Mouse (Mus musculus) G1E (cell line): Measurements from ENCODE around the gene Zfp780b. TPM values are rescaled to one million over a fixed set of nuclear protein-coding genes. Genes with fewer than 3 reads are reported as not detected.
"Not testable (repeated sequence)": the region's sequence is repeated elsewhere in the genome, so short reads cannot be mapped to it uniquely, and the experiment has no call there.

Experiments
- ATAC-seq: 2 replicates; pipeline ENCODE4 v1.8.0; 2016; ENCODE audit warnings: mild to moderate bottlenecking; ENCODE audit not compliant: insufficient number of reproducible peaks, poor library complexity, low FRiP score, severe bottlenecking; ENCODE audit errors: extremely low read depth
- DNase-seq: peaks from one replicate; pipeline ENCODE4 v3.0.0; 2012; ENCODE audit warnings: low spot score
- H3K27me3 ChIP-seq: 2 replicates; pipeline ENCODE4 v1.6.1; 2012; ENCODE audit warnings: mild to moderate bottlenecking, low read length, inconsistent platforms; ENCODE audit not compliant: insufficient read depth
- H3K36me3 ChIP-seq: replicated peaks from 2 replicates; pipeline ENCODE3; 2012; ENCODE audit warnings: mild to moderate bottlenecking, inconsistent platforms
- H3K4me1 ChIP-seq: 2 replicates; pipeline ENCODE4 v1.6.1; 2012; ENCODE audit warnings: low read depth, low read length, inconsistent platforms, mixed read lengths; ENCODE audit not compliant: insufficient read depth
- H3K4me3 ChIP-seq: 2 replicates; pipeline ENCODE4 v1.5.1; 2012; ENCODE audit warnings: low read depth, mild to moderate bottlenecking, inconsistent platforms, low read length, moderate library complexity, mixed read lengths
- H3K9me3 ChIP-seq: replicated peaks from 2 replicates; pipeline ENCODE4 v1.6.1; 2012; ENCODE audit warnings: inconsistent platforms
- CTCF ChIP-seq: IDR thresholded peaks from 2 replicates; pipeline ENCODE4 v1.5.1; 2012; ENCODE audit warnings: low read depth, low read length, inconsistent platforms, mixed read lengths
- GATA1 ChIP-seq: IDR thresholded peaks from 2 replicates; pipeline ENCODE4 v1.6.1; 2012; ENCODE audit warnings: borderline replicate concordance, low read length, inconsistent platforms, mixed read lengths
- GATA2 ChIP-seq: IDR thresholded peaks from 2 replicates; pipeline ENCODE4 v1.6.1; 2012; ENCODE audit warnings: low read depth, low read length, inconsistent platforms, borderline replicate concordance
- POLR2AphosphoS5 ChIP-seq: IDR thresholded peaks from 2 replicates; pipeline ENCODE4 v1.6.1; 2012; ENCODE audit warnings: low read depth, low read length, inconsistent platforms; ENCODE audit not compliant: insufficient replicate concordance
- TAL1 ChIP-seq: conservative IDR thresholded peaks from 2 replicates; pipeline ENCODE4 v1.6.1; 2012; ENCODE audit warnings: low read depth, low read length, inconsistent platforms, mixed read lengths
- polyA plus RNA-seq: library from polyadenylated mRNA; stranded (reverse); fragments of >175 nt; gene quantifications from 2 replicates; pipeline ENCODE4 v1.2.3, GENCODE M21; 2012
- total RNA-seq, 2 experiments: library from RNA; stranded (forward) in 1 of 2; stranded (reverse) in 1 of 2; fragments of 200-1000 nt in 1 of 2; fragments of >200 nt in 1 of 2; fragmentation: Nextera tagmentation in 1 of 2; gene quantifications; 2 replicates each; pipeline ENCODE4 v1.2.3; 2014 to 2017

Zfp780b gene
- total RNA-seq (2014; fragmentation: Nextera tagmentation) (37.9 and 39.8 TPM in 2 replicates), total RNA-seq (2017) (20.6 and 25.9 TPM in 2 replicates), polyA plus RNA-seq (0.31 and 0.41 TPM in 2 replicates)

- H3K4me3 ChIP-seq, result peak within 1 kb of the TSS; percentile 75
- peaks cover 26% of the 10 kb centered on the region for H3K9me3 ChIP-seq
- H3K4me1 ChIP-seq, result peaks cover 19% of the 10 kb centered on the region
- peak; percentile 64 for DNase-seq
- ATAC-seq, result peak; percentile 85
- TF ChIP-seq CTCF (no peak), GATA2 (no peak), TAL1 (no peak), GATA1 (no peak), POLR2AphosphoS5 (no peak)
- H3K36me3 ChIP-seq, result peaks cover 28% of the 10 kb centered on the region
- H3K27me3 ChIP-seq, result no peaks in the 10 kb centered on the region
These were observed at the start of gene Zfp780b for GRCm38 (mm10) chr7:27978683-27979528. Gene Zfp780b, minus strand, starts transcription at chr7:27979171.

GRCm38 (mm10) chr7:28014445-28014810 is 35.5 kb upstream of the Zfp780b start:
- H3K36me3 ChIP-seq, result peaks cover 25% of the 10 kb centered on the region
- H3K27me3 ChIP-seq, result peaks cover 4% of the 10 kb centered on the region; the same call in 1 of the 2 replicates
- peaks cover 15% of the 10 kb centered on the region for H3K4me1 ChIP-seq
- no peak for TF ChIP-seq TAL1
- TF ChIP-seq GATA1, result no peak
- H3K9me3 ChIP-seq, result no peaks in the 10 kb centered on the region
- peak overlapping the region; percentile 84 for H3K4me3 ChIP-seq
- DNase-seq, result peak; percentile 5
- ATAC-seq, result no peak

GRCm38 (mm10) chr7:28013549-28014444 is 34.8 kb upstream of the Zfp780b start, which contains the start of gene Zfp850:
Gene Zfp850, minus strand, starts transcription at chr7:28014115.
- peaks cover 31% of the 10 kb centered on the region for H3K36me3 ChIP-seq
- TF ChIP-seq GATA1 (no peak), CTCF (no peak), POLR2AphosphoS5 (no peak), GATA2 (no peak), TAL1 (no peak)
- H3K27me3 ChIP-seq, result peaks cover 4% of the 10 kb centered on the region; the same call in 1 of the 2 replicates
- DNase-seq, result peak; percentile 85
- peak; percentile 87 for ATAC-seq
- H3K4me3 ChIP-seq, result peak within 1 kb of the TSS; percentile 84
- H3K4me1 ChIP-seq, result peaks cover 15% of the 10 kb centered on the region
- H3K9me3 ChIP-seq, result no peaks in the 10 kb centered on the region

- DNase-seq, result no peak
- TF ChIP-seq GATA2, result no peak
- TF ChIP-seq GATA1, result no peak
- no peak for TF ChIP-seq CTCF
- TF ChIP-seq POLR2AphosphoS5, result no peak
- TF ChIP-seq TAL1, result no peak
- Histone ChIP-seq H3K27me3 (no peaks in the 10 kb centered on the region), H3K4me3 (no peak overlapping the region), H3K9me3 (no peaks in the 10 kb centered on the region), H3K36me3 (peaks cover 63% of the 10 kb centered on the region), H3K4me1 (peaks cover 15% of the 10 kb centered on the region)
- ATAC-seq, result no peak
These were observed 31.3 kb upstream of the Zfp780b start for GRCm38 (mm10) chr7:28010271-28010670.

GRCm38 (mm10) chr7:27982197-27982596 is 3.2 kb upstream of the Zfp780b start:
- no peak for DNase-seq
- no peak for ATAC-seq
- Histone ChIP-seq H3K4me1 (peaks cover 11% of the 10 kb centered on the region), H3K4me3 (no peak overlapping the region), H3K9me3 (peaks cover 50% of the 10 kb centered on the region), H3K27me3 (no peaks in the 10 kb centered on the region), H3K36me3 (peaks cover 2% of the 10 kb centered on the region)
- no peak for TF ChIP-seq TAL1
- no peak for TF ChIP-seq CTCF

GRCm38 (mm10) chr7:27949451-27949850 is 29.5 kb downstream of the Zfp780b start:
- ATAC-seq, result not testable (repeated sequence)

GRCm38 (mm10) chr7:27941869-27942268 is 37.1 kb downstream of the Zfp780b start:
- not testable (repeated sequence) for DNase-seq, ATAC-seq, H3K4me1 ChIP-seq, H3K9me3 ChIP-seq, H3K27me3 ChIP-seq, H3K36me3 ChIP-seq, H3K4me3 ChIP-seq

More at GRCm38 (mm10) chr7:27949451-27949850, 29.5 kb downstream of the Zfp780b start:
- not testable (repeated sequence) for DNase-seq, H3K27me3 ChIP-seq, H3K4me3 ChIP-seq, H3K4me1 ChIP-seq, H3K9me3 ChIP-seq, H3K36me3 ChIP-seq

- H3K4me1 ChIP-seq, H3K27me3 ChIP-seq, H3K36me3 ChIP-seq, H3K4me3 ChIP-seq, DNase-seq, ATAC-seq, H3K9me3 ChIP-seq: not testable (repeated sequence)
These were observed 45.2 kb downstream of the Zfp780b start for GRCm38 (mm10) chr7:27933800-27934158.
